Mouse (Mus musculus): ENCODE measurements around the gene Aasdhppt. TPM values are rescaled to one million over a fixed set of nuclear protein-coding genes. Genes with fewer than 3 reads are reported as not detected.
A peak's percentile ranks its signal among the peaks of the same experiment; 100 is the strongest.

The Aasdhppt gene
- 10 to 100 TPM; 23.9 to 29.0 TPM for total RNA-seq (2021)
- long read RNA-seq, experiment 1, transcript Aasdhppt-201 (6 exons, 2,843 nt), result major isoform, 22 of 29 reads
- long read RNA-seq, experiment 1, partial matches to known transcripts, result 0 of 29 reads
- long read RNA-seq, experiment 1, other reads (novel, unspliced or antisense), result 5 of 29 reads
- long read RNA-seq, experiment 2, transcript Aasdhppt-201 (6 exons, 2,843 nt), result major isoform, 84 of 94 reads
- long read RNA-seq, experiment 2, partial matches to known transcripts, result 4 of 94 reads
- long read RNA-seq, experiment 2, other reads (novel, unspliced or antisense), result 2 of 94 reads

GRCm38 (mm10) chr9:4309351-4310085 lies at the start of gene Aasdhppt, which contains the start of gene Kbtbd3:
Aasdhppt (minus strand) TSS chr9:4309471.
Kbtbd3 (plus strand) TSS chr9:4309833.
- DNase-seq (ENCODE audit: low spot score in 2 of 2), result peak; percentile 96 to 97

- no peak for DNase-seq (ENCODE audit: low spot score in 2 of 2)
These were observed 43.9 kb upstream of the Aasdhppt start for GRCm38 (mm10) chr9:4353163-4353562.

GRCm38 (mm10) chr9:4318939-4319721 lies 9.9 kb upstream of the Aasdhppt start:
- DNase-seq (ENCODE audit: low spot score in 2 of 2), result no peak

GRCm38 (mm10) chr9:4315746-4316145 lies 6.5 kb upstream of the Aasdhppt start:
- no peak for DNase-seq (ENCODE audit: low spot score in 2 of 2)

- DNase-seq (ENCODE audit: low spot score in 2 of 2), result no peak
These were observed 4.7 kb upstream of the Aasdhppt start for GRCm38 (mm10) chr9:4313946-4314345.

GRCm38 (mm10) chr9:4311162-4311561 lies 1.9 kb upstream of the Aasdhppt start:
- DNase-seq (ENCODE audit: low spot score in 2 of 2), result no peak

- no peak for DNase-seq (ENCODE audit: low spot score in 2 of 2)
These were observed 1.4 kb upstream of the Aasdhppt start for GRCm38 (mm10) chr9:4310706-4311105.

- DNase-seq (ENCODE audit: low spot score in 2 of 2), result no peak
These were observed 482 bp downstream of the Aasdhppt start for GRCm38 (mm10) chr9:4308628-4309350.

GRCm38 (mm10) chr9:4304867-4305266 lies 4.4 kb downstream of the Aasdhppt start:
- no peak for DNase-seq (ENCODE audit: low spot score in 2 of 2)

GRCm38 (mm10) chr9:4300466-4300865 lies 8.8 kb downstream of the Aasdhppt start:
- no peak for DNase-seq (ENCODE audit: low spot score in 2 of 2)

GRCm38 (mm10) chr9:4283850-4284249 lies 25.4 kb downstream of the Aasdhppt start:
- no peak for DNase-seq (ENCODE audit: low spot score in 2 of 2)

GRCm38 (mm10) chr9:4266881-4267280 lies 42.4 kb downstream of the Aasdhppt start:
- DNase-seq (ENCODE audit: low spot score in 2 of 2), result no peak

- DNase-seq (ENCODE audit: low spot score in 2 of 2), result no peak
These were observed 48.6 kb downstream of the Aasdhppt start for GRCm38 (mm10) chr9:4260746-4261090.

- DNase-seq (ENCODE audit: low spot score in 2 of 2), result peak; percentile 18 to 59
These were observed 49.2 kb downstream of the Aasdhppt start for GRCm38 (mm10) chr9:4259841-4260745.

- no peak for DNase-seq (ENCODE audit: low spot score in 2 of 2)
These were observed 50.2 kb downstream of the Aasdhppt start for GRCm38 (mm10) chr9:4259074-4259473.

Small RNA genes lying within 50 kb of the gene (microRNA-seq; reads per million reads assigned to microRNA genes)
- 0 reads per million in 2 experiments for gene Gm22195 (ENCODE audit: borderline number of aligned reads in 2 of 2)

Other genes starting within 250 kb of the Aasdhppt start
- 1 to 10 TPM; 2.8 to 3.1 TPM for gene Kbtbd3, start 362 bp upstream of the Aasdhppt start, total RNA-seq (2021)
- 10 to 100 TPM; 40.9 to 42.2 TPM for gene Msantd4, start 67.1 kb upstream of the Aasdhppt start, total RNA-seq (2021)

All from adrenal gland, adult 18-20 months (tissue).